Mouse (Mus musculus): ENCODE measurements around the gene Sh3bp5. TPM values are rescaled to one million over a fixed set of nuclear protein-coding genes. Genes with fewer than 3 reads are reported as not detected.
"Not testable (repeated sequence)": the region's sequence is repeated elsewhere in the genome, so short reads cannot be mapped to it uniquely, and the experiment has no call there.

Sh3bp5 gene
- total RNA-seq (2015; ENCODE audit: low replicate concordance), result 8.5 and 15.3 TPM in 2 replicates
- 8.1 and 11.1 TPM in 2 replicates for total RNA-seq (2017; ENCODE audit: low replicate concordance)

GRCm38 (mm10) chr14:31435930-31436693 is at the start of gene Sh3bp5:
TSS of gene Sh3bp5 (minus strand) at chr14:31436078.
- ATAC-seq (replicated peaks; ENCODE audit: low FRiP score, poor library complexity, severe bottlenecking), result peak; percentile 87

DNA sequence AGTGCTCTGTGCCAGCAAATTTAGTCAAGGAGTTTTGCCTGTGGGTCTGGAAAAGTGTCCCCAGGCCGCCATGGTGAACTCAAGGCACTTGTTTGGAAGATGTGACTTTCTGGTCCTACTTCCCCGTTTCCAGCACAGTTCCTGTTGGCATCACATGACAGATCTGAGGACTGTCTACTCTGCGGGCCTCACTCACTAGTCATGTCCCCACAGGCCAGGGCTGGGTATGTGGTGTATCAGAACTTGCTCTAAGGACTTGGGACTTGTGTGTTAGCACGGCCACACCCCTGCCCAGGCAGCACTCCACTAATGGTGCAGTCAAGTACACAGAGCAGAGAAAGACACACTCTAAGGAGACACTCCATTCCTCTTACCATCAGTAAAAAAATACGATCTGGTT is 46.5 kb upstream of the Sh3bp5 start:
- ATAC-seq (replicated peaks; ENCODE audit: low FRiP score, poor library complexity, severe bottlenecking), result no peak

DNA sequence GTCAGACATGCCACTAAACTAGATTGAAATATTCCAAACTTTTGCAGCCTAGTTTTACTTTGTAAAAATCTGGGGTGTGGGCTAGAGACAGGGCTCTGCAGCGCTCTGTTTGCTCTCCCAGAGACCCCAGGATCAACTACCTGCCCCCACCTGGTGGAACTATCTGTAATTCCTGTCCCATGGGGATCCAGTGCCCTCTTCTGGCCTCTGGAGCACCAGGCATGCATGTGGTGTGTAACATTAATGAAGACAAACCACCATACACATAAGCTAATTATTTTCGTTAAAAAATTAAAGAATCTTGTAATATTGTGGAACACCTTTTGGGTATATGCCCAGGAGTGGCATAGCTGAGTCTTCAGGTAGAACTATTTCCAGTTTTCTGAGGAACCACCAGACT is 37.4 kb upstream of the Sh3bp5 start:
- ATAC-seq (replicated peaks; ENCODE audit: low FRiP score, poor library complexity, severe bottlenecking), result no peak

DNA sequence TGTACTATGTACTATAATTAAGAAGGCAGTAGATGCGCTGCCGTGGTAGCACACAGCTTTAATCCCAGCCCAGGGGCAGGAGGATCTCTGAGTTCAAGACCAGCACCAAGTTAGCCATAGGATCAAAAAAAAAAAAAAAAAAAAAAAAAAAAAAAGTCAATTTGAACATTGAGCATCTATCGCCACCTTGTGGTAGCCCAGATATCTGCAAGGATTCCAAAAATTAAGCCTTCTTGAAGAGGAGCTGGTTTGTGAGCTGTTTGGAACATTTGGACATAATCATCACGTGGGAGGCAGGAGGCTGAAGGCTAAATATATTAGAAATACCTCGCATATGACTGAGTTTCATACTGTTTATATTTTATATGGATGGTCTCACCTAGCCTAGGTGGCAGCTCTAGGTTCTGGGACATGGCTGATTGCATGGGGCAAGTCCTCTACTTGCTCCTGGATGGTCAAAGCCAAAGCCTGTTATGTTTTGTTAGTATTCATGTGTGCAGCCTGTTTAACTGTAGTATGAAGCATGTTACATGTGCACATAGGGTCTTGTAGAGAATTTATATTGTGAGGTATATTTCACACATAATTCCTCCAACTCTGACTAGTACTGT is 36.7 kb upstream of the Sh3bp5 start:
- peak; percentile 74 for ATAC-seq (replicated peaks; ENCODE audit: low FRiP score, poor library complexity, severe bottlenecking)

DNA sequence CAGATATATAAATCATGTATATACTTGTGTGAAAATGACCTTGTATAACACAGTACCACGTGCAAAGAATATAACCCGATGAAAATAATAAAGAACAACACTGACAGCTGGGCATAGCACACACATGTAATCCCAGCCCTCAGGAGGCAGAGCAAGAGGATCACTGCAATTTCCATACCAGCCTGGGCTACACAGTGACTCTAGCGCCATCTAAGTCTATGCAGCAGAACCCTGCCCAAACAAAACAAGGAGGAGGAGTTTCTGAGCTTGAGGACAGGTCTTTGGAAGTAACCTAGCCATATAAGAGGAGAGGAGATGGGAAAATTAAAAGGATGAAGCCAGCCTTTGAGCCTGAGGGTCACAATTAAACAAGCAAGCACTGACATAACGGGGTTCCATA is 33.8 kb upstream of the Sh3bp5 start:
- no peak for ATAC-seq (replicated peaks; ENCODE audit: low FRiP score, poor library complexity, severe bottlenecking)

DNA sequence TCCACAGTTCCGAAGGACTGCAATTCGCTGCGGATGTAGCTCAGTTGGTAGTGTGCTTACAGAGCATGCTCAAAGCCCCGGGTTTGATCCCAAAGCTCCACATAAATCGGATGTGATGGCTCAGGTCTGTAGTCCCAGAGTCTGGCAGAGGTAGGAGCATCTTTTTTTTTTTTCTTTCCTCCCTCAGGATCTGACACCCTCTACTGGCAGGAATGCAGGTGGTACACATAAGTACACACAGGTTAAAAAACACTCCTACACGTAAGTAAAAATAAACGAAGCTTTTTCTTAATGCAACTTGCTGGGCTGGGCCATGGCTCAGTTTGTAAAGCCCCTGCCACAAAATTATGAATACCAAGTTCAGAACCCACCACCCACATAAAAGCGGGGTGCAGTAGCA is 28.3 kb upstream of the Sh3bp5 start:
- no peak for ATAC-seq (replicated peaks; ENCODE audit: low FRiP score, poor library complexity, severe bottlenecking)

DNA sequence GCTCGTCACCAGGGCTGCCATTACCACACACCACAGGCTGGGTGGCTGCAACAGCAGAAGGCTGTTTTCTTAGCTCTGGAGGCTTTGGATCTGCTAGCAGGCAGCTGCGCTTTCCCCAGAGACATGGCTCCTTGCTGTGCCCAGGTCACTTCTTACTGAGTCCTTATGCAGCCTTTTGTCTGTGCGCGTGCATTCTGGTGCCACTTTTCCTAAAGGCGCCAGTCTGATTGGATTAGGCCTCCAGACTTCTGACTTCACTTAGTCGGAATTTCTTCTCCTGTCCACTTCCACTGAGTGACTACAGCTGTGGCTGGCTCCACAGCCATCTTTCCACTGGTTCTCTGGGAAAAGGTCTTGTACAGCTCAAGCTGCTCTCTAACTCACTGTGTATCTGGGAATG is 27.0 kb upstream of the Sh3bp5 start:
- no peak for ATAC-seq (replicated peaks; ENCODE audit: low FRiP score, poor library complexity, severe bottlenecking)

DNA sequence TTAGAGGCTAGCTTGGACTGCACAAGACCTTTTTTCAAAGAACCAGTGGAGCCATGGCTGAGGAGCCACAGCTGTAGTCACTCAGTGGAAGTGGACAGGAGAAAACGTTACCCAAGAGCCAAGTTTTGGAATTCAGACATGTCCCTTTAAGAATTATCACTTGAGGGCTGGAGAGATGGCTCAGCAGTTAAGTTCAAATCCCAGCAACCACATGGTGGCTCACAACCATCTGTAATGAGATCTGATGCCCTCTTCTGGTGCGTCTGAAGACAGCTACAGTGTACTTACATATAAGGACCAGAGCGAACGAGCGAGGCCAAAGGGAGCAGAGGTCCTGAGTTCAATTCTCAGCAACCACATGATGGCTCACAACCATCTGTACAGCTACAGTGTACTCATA is 26.3 kb upstream of the Sh3bp5 start:
- not testable (repeated sequence) for ATAC-seq (replicated peaks; ENCODE audit: low FRiP score, poor library complexity, severe bottlenecking)

DNA sequence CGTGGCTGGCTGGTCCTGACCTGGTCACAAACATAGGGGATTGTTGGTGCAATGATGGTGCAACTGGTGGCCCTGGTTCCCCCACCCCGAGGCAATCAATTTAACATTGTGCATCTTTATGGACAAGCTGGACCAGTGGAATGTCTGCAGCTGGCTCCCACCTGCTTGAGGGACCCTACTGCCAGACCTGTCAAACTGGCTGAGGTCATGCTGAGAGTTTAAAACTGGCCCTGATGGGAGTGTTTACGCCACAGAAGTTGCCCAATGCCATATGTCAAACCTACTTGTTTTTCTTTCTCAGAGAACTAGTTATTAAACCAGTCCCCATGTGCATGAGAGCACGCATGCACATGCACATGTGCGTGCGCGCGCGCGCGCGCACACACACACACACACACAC is 22.1 kb upstream of the Sh3bp5 start:
- ATAC-seq (replicated peaks; ENCODE audit: low FRiP score, poor library complexity, severe bottlenecking), result no peak

GRCm38 (mm10) chr14:31456064-31456721 is 20.3 kb upstream of the Sh3bp5 start:
- ATAC-seq (replicated peaks; ENCODE audit: low FRiP score, poor library complexity, severe bottlenecking), result no peak

DNA sequence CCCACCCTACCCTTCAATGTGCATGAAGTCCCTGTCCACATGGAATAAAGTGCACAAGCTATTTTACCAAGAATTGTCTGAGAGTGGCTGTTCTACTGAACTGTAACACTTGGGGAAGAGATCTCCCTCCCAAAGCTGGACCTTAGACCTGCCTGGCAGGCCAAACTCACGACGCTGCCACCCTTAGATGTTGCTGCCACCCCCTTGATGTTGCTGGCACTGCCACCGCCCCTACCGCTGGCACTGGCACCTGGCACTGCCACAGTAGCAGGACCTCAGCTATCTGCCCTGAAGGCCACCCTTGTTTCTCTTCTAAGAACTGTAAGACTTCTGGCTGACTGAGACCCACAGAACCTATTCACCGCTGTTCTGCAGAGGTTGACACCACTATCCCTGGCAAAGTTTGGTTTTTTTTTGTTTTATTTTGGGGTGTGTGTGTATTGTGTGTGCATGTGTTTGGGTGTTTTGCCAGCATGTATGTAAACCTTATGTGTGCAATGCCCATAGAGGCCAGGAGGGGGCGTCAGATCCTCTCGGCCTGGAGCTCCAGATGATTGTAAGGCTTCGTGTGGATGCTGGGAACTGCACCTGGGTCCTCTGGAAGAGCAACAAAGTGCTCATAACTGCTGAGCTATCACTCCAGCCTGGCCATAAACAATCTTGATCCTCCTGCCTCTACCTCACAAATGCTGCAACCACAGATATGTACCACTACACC is 19.1 kb upstream of the Sh3bp5 start:
- 0 out of 2 replicates have a peak, but pooled peaks have one; percentile 45 for ATAC-seq (replicated peaks; ENCODE audit: low FRiP score, poor library complexity, severe bottlenecking)

- ATAC-seq (replicated peaks; ENCODE audit: low FRiP score, poor library complexity, severe bottlenecking), result not testable (repeated sequence)
These were observed 18.1 kb upstream of the Sh3bp5 start for GRCm38 (mm10) chr14:31453946-31454345.

GRCm38 (mm10) chr14:31448994-31449393 is 13.1 kb upstream of the Sh3bp5 start:
- ATAC-seq (replicated peaks; ENCODE audit: low FRiP score, poor library complexity, severe bottlenecking), result no peak

DNA sequence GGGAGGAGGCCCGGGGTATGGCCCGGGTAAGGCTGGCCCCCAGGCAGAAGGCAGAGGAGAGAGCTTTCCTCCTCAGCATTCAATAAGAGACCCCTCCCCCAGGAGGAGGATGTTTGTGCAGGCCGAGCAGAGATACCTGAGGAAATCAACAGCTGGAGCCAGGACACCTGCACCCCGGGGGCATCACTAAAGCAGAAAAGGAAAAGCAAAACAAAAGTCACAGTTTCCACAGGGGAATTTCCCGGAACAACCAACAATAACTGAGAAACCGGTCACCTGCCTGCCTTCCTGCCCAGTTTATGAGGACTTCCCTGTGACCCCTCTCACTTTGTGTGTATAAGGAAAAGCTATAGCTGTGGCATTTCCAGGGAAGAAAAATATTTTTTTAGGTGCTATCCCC is 7.7 kb upstream of the Sh3bp5 start:
- ATAC-seq (replicated peaks; ENCODE audit: low FRiP score, poor library complexity, severe bottlenecking), result no peak

DNA sequence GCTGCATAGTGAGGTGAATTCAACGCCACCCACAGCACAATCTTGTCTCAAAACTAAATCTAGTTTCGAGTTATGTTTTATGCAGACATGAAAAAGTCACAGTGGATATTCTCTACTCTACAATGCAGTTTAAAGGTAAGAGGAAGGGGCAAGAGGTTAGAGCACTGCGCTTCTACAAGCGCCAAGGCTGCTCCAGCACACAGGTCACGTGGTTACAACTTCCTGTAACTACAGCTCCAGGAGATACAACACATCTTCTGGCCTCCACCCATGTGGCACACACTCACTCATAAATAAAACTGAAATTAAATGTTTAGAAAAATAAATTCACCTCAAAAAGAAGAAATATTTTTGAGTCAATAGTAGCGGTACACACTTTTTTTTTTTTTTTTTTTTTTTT is 4.8 kb upstream of the Sh3bp5 start:
- no peak for ATAC-seq (replicated peaks; ENCODE audit: low FRiP score, poor library complexity, severe bottlenecking)

GRCm38 (mm10) chr14:31440230-31440629 is 4.4 kb upstream of the Sh3bp5 start:
- no peak for ATAC-seq (replicated peaks; ENCODE audit: low FRiP score, poor library complexity, severe bottlenecking)

GRCm38 (mm10) chr14:31439279-31439678 is 3.4 kb upstream of the Sh3bp5 start:
- no peak for ATAC-seq (replicated peaks; ENCODE audit: low FRiP score, poor library complexity, severe bottlenecking)

DNA sequence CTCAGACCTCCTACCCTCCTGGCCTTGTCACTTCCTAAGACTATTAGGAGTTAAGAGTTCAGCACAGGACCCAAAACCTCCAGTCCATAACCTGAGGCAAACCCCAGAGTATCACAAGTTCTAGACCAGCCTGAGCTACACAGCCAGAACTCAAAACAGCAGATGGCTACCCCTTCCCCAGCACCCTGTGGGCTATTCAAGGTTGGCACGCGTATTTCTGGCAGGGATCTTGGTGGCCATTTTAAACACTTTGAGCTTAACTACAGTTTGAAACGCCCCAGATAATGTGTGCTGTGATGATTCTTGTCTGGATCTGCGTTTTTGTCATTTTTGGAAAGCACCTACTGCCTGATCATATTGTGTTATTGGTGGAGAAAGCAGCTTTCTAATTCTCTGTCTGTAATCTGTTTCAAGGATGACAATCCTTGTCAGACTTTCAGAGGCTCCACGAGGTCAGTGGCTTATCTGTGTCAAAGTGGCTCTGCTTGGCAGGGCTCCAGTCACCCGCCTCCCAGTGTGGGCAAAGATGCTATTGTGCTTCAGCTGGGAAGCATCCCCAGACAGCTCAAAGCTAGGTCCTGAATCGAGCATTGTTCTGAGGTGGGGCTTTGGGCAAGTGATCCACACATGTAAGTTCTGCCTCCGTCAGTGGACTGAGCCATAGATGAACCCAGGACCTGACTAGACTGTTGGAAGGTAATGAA is 2.1 kb upstream of the Sh3bp5 start:
- ATAC-seq (replicated peaks; ENCODE audit: low FRiP score, poor library complexity, severe bottlenecking), result no peak

DNA sequence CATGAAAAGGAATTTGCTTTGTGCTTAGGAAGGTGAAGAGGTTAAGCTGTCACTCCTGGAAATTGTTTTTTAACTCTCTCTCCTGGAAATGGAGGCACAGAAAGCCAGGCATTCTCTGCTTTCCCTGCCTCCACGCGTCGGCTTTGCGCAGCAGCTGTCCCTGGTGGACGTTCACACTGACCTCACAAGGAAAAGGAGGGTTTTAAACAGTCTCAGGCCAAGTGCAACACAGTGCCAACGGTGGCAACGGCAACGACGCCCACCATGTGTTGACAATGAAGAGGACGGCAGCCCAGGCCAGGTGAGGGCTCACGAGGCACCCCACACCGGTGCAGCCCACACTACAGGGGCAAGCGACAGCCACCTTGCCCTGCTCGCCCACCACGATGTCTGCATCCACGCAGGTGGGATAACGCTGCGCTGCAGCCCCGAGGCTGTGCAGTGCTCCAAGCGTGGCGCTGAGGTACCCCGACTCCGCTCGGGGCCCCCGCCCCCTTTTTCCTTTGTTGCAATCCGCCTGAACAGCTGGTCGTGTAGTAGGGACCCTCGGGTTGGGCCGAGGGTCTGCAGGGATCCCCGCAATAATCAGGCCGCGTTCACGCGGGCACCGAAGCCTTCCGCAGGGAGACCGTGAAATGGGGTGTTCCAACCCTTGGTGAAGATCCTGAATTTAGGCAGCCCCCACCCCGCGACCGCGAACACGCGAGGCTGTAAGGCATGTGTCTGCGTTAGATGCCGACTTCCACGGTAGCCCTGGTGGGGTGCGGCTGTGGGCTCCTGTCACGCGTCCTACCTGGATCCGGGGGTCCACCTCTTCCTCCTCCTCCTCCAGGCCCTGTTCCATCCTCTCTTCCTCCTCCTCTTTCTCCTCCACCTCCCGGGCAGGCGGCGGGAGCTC is 611 bp downstream of the Sh3bp5 start:
- ATAC-seq (replicated peaks; ENCODE audit: low FRiP score, poor library complexity, severe bottlenecking), result no peak
